Mouse (Mus musculus): ENCODE data around the gene Itgam. TPM values are rescaled to one million over a fixed set of nuclear protein-coding genes. Genes with fewer than 3 reads are reported as not detected.

Itgam gene
- 10.1 TPM for polyA plus RNA-seq (2014; fragmentation: Illumina TruSeq; extraction: RNeasy Lipid Tissue Mini Kit (QIAGEN cat#74804); ENCODE audit: low read depth, low replicate concordance)

DNA sequence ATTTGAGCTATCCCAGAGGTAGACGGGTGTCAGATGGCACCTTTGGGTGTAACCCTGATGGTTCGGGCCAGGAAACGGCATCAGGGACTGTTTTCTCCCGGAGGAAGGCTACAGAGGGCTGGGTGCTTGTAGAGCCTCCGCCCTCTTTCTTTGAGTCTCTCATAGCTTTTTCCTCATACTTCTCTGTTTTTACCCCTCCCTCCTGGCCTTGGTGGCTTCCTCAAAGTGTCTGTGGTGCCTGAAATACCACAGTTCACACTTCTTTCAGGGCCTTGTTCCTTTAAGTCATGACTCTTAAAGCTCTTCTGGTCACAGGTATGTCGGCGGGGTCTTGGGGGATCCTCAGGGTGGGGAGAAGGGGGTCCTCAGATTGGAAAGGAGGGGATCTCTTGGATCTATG lies at the start of gene Itgam, which contains the start of gene Gm49368:
Itgam (plus strand) TSS at position 185 of the 400 bp plus-strand sequence.
Gm49368 (plus strand) TSS at position 228 of the 400 bp plus-strand sequence.

DNA sequence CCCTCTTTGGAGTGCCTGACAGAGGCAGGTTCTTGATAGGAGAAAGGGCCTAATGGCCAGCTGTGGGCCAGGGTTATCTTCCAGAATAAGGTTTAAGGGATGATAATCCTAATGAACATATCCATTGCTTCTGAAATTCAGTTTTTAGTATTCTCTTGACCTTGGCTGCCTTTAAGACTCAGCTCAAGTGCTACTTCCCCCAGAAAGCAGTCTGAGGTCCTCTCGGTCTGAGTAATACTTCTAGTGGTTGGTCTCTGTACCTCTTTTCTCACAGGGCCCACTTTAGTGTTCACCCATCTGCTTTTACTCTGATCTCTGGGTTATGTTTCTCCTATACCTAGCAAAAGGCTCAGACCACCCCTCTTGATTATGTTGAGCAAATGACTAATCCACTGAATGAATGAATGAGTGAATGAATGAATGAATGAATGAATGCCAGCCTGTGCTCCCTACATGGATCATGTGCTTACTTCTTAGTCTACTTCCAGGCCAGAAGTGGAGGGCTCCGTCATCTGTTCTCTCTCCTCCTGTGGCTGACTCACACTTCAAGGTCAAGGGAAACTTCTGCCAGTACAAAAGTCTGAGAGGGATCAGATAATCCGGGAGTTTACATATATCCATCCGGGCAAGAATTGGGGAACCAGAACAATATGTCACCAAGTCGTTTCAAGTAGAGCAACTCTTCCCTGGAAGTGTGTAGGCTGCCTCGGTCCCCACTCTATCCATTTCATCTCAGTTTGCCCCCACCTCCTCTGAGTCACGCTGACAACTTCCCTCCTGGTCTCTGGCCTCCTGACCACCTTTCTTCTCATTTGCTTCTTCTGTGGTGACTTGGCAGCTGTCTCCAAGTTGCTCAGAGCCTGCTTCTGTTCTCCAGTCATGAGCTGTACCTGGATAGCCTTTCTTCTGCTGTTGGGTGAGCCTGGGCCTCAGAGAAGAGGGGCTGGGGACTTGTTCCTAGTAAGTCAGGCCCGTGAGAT lies 66.6 kb downstream of the Itgam start, which contains the start of gene Itgax:
Itgax (plus strand) TSS at position 807 of the 980 bp plus-strand sequence.

DNA sequence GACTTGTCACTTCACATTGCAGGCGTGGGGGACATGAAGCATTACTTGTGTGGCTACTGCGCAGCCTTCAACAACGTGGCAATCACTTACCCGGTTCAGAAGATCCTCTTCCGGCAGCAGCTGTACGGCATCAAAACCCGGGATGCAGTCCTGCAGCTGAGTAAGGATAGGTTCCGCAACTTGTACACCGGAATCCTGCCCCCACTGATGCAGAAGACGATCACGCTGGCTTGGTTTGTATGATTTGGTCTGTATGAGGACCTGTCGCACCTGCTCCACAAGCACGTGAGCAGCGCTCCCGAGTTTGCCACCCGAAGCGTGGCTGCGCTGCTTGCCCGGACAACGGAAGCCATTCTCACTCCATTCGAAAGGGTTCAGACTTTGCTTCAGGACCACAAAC lies 91.6 kb downstream of the Itgam start, which contains the start of gene Itgad:
Itgad (plus strand) TSS at position 301 of the 400 bp plus-strand sequence.

Other genes starting within 250 kb of the Itgam start
- 17.9 TPM for gene Stx4a, start 238.3 kb upstream of the Itgam start, polyA plus RNA-seq (2014; fragmentation: Illumina TruSeq; extraction: RNeasy Lipid Tissue Mini Kit (QIAGEN cat#74804); ENCODE audit: low read depth, low replicate concordance)
- gene Stx1b, start 238.1 kb upstream of the Itgam start, polyA plus RNA-seq (2014; fragmentation: Illumina TruSeq; extraction: RNeasy Lipid Tissue Mini Kit (QIAGEN cat#74804); ENCODE audit: low read depth, low replicate concordance) = 0.60 TPM
- gene Zfp646, start 186.4 kb upstream of the Itgam start, polyA plus RNA-seq (2014; fragmentation: Illumina TruSeq; extraction: RNeasy Lipid Tissue Mini Kit (QIAGEN cat#74804); ENCODE audit: low read depth, low replicate concordance) = 11.1 TPM
- gene Zfp668, start 185.8 kb upstream of the Itgam start, polyA plus RNA-seq (2014; fragmentation: Illumina TruSeq; extraction: RNeasy Lipid Tissue Mini Kit (QIAGEN cat#74804); ENCODE audit: low read depth, low replicate concordance) = 1.7 TPM
- gene Prss53, start 171.7 kb upstream of the Itgam start, polyA plus RNA-seq (2014; fragmentation: Illumina TruSeq; extraction: RNeasy Lipid Tissue Mini Kit (QIAGEN cat#74804); ENCODE audit: low read depth, low replicate concordance) = not detected
- gene Gm21974, start 167.2 kb upstream of the Itgam start, polyA plus RNA-seq (2014; fragmentation: Illumina TruSeq; extraction: RNeasy Lipid Tissue Mini Kit (QIAGEN cat#74804); ENCODE audit: low read depth, low replicate concordance) = not detected
- 26.8 TPM for gene Vkorc1, start 167.0 kb upstream of the Itgam start, polyA plus RNA-seq (2014; fragmentation: Illumina TruSeq; extraction: RNeasy Lipid Tissue Mini Kit (QIAGEN cat#74804); ENCODE audit: low read depth, low replicate concordance)
- gene Bckdk, start 158.6 kb upstream of the Itgam start, polyA plus RNA-seq (2014; fragmentation: Illumina TruSeq; extraction: RNeasy Lipid Tissue Mini Kit (QIAGEN cat#74804); ENCODE audit: low read depth, low replicate concordance) = 2.8 TPM
- 10.2 TPM for gene Kat8, start 150.1 kb upstream of the Itgam start, polyA plus RNA-seq (2014; fragmentation: Illumina TruSeq; extraction: RNeasy Lipid Tissue Mini Kit (QIAGEN cat#74804); ENCODE audit: low read depth, low replicate concordance)
- 1.0 TPM for gene Prss8, start 132.5 kb upstream of the Itgam start, polyA plus RNA-seq (2014; fragmentation: Illumina TruSeq; extraction: RNeasy Lipid Tissue Mini Kit (QIAGEN cat#74804); ENCODE audit: low read depth, low replicate concordance)
- gene Prss36, start 115.9 kb upstream of the Itgam start, polyA plus RNA-seq (2014; fragmentation: Illumina TruSeq; extraction: RNeasy Lipid Tissue Mini Kit (QIAGEN cat#74804); ENCODE audit: low read depth, low replicate concordance) = not detected
- 788 TPM for gene Fus, start 95.2 kb upstream of the Itgam start, polyA plus RNA-seq (2014; fragmentation: Illumina TruSeq; extraction: RNeasy Lipid Tissue Mini Kit (QIAGEN cat#74804); ENCODE audit: low read depth, low replicate concordance)
- 99.2 TPM for gene Pycard, start 68.8 kb upstream of the Itgam start, polyA plus RNA-seq (2014; fragmentation: Illumina TruSeq; extraction: RNeasy Lipid Tissue Mini Kit (QIAGEN cat#74804); ENCODE audit: low read depth, low replicate concordance)
- 0.91 TPM for gene Trim72, start 58.7 kb upstream of the Itgam start, polyA plus RNA-seq (2014; fragmentation: Illumina TruSeq; extraction: RNeasy Lipid Tissue Mini Kit (QIAGEN cat#74804); ENCODE audit: low read depth, low replicate concordance)
- gene Gm49368, start within 50 bp of the Itgam start, polyA plus RNA-seq (2014; fragmentation: Illumina TruSeq; extraction: RNeasy Lipid Tissue Mini Kit (QIAGEN cat#74804); ENCODE audit: low read depth, low replicate concordance) = not detected
- 2.9 TPM for gene Itgax, start 66.9 kb downstream of the Itgam start, polyA plus RNA-seq (2014; fragmentation: Illumina TruSeq; extraction: RNeasy Lipid Tissue Mini Kit (QIAGEN cat#74804); ENCODE audit: low read depth, low replicate concordance)
- gene Itgad, start 91.7 kb downstream of the Itgam start, polyA plus RNA-seq (2014; fragmentation: Illumina TruSeq; extraction: RNeasy Lipid Tissue Mini Kit (QIAGEN cat#74804); ENCODE audit: low read depth, low replicate concordance) = not detected
- gene Cox6a2, start 143.7 kb downstream of the Itgam start, polyA plus RNA-seq (2014; fragmentation: Illumina TruSeq; extraction: RNeasy Lipid Tissue Mini Kit (QIAGEN cat#74804); ENCODE audit: low read depth, low replicate concordance) = not detected
- gene Armc5, start 174.7 kb downstream of the Itgam start, polyA plus RNA-seq (2014; fragmentation: Illumina TruSeq; extraction: RNeasy Lipid Tissue Mini Kit (QIAGEN cat#74804); ENCODE audit: low read depth, low replicate concordance) = 0.22 TPM
- gene 9130023H24Rik, start 175.4 kb downstream of the Itgam start, polyA plus RNA-seq (2014; fragmentation: Illumina TruSeq; extraction: RNeasy Lipid Tissue Mini Kit (QIAGEN cat#74804); ENCODE audit: low read depth, low replicate concordance) = 8.0 TPM
- 12.4 TPM for gene Tgfb1i1, start 184.2 kb downstream of the Itgam start, polyA plus RNA-seq (2014; fragmentation: Illumina TruSeq; extraction: RNeasy Lipid Tissue Mini Kit (QIAGEN cat#74804); ENCODE audit: low read depth, low replicate concordance)
- gene Slc5a2, start 203.0 kb downstream of the Itgam start, polyA plus RNA-seq (2014; fragmentation: Illumina TruSeq; extraction: RNeasy Lipid Tissue Mini Kit (QIAGEN cat#74804); ENCODE audit: low read depth, low replicate concordance) = not detected
- gene BC017158, start 235.5 kb downstream of the Itgam start, polyA plus RNA-seq (2014; fragmentation: Illumina TruSeq; extraction: RNeasy Lipid Tissue Mini Kit (QIAGEN cat#74804); ENCODE audit: low read depth, low replicate concordance) = 10.2 TPM